Mouse (Mus musculus): ENCODE data around the gene BC030867.

DNA sequence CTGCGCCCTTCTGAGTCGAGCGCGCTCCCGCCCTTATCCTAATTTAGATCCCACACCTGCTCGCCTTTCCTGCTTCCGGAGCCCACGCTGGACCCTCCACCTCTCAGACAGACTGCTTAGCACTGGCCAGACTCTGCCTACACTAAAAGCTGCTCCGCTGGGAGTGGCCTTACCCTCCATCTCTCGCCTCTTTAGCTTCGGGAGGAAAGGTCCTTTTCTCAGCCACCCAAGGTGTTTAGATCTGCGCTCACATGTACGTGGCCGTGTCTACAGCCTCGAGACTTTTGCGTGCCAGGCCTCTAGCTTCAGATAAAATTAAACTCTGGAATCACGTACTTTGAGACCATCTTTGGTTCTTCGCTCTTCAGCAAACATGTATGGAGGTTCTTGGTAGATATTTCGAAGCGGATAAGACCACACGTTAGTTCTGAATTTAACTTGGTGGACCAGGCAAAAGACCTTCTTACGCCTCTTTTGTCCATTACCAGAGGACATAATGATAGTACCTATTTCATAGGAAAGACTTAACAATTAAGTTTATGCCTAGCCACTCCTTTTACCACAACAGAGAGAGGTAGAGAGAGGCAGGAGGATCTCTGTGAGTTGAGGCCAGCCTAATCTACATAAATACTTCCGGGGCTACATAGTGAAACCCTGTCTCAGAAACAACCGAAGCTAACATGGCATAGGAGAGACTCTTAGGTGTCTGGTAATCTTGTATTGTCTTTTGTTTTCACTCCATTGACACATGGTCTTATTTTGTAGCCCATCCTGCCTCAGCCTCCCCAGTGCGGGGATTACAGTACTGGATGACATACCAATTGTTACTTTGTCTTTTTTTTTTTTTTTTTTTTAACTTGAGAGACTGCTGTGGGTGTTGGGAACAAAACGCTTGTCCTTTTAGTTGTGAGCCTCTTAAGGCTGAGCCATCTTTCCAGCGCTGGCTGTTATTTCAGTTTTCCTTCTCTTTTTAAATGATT, 49.2 kb downstream of the BC030867 start:
- TF ChIP-seq RAD21 (IDR thresholded peaks at IDR 0.05; ENCODE audit: low read depth, low read length) (no peak), ZMIZ1 (IDR thresholded peaks at IDR 0.05; ENCODE audit: low read depth, low read length) (no peak; the same call in 1 of the 2 replicates), CTCF (IDR thresholded peaks at IDR 0.05 in 2 of 3, conservative IDR thresholded peaks at IDR 0.05 in 1 of 3; ENCODE audit: control insufficient read depth in 1 of 3, insufficient read depth in 1 of 3, low read depth in 2 of 3, low read length in 3 of 3, poor library complexity in 1 of 3, severe bottlenecking in 1 of 3) (no peak), EP300 (IDR thresholded peaks at IDR 0.05; ENCODE audit: low read depth in 1 of 2, low read length in 2 of 2) (peak in 1 of 2 experiments; percentile 56; a peak in 2 of 4 replicates), RCOR1 (IDR thresholded peaks at IDR 0.05; ENCODE audit: low read depth, low read length) (peak; percentile 48; the same call in 1 of the 2 replicates), TAL1 (IDR thresholded peaks at IDR 0.05; ENCODE audit: low read length) (no peak), ZNF384 (IDR thresholded peaks at IDR 0.05; ENCODE audit: low read depth, low read length) (peak; percentile 91), KAT2A (conservative IDR thresholded peaks at IDR 0.05; ENCODE audit: low read depth, low read length) (0 out of 2 replicates have a peak, but pooled peaks have one; percentile 49), POLR2AphosphoS2 (IDR thresholded peaks at IDR 0.05; ENCODE audit: low read length) (no peak; the same call in none of the 2 replicates), HCFC1 (IDR thresholded peaks at IDR 0.05; ENCODE audit: low read depth, low read length) (peak; percentile 77)
